Mouse (Mus musculus): ENCODE data around the gene Ppfia3. TPM values are rescaled to one million over a fixed set of nuclear protein-coding genes. Genes with fewer than 3 reads are reported as not detected.

The Ppfia3 gene
- total RNA-seq, 2 experiments from 2014 or later = 159 to 168 TPM

GRCm38 (mm10) chr7:45296626-45297025 is 70.2 kb downstream of the Ppfia3 start:
- no peak for DNase-seq (ENCODE audit: low spot score in 2 of 2)
- intact Hi-C loops (cut with DNase I) = loop anchor here (5.0 to 10.0 kb wide), 2 partner anchors 119 to 212 kb away; partner anchors contain the start of gene Gfy

Other genes with a start within 250 kb of the Ppfia3 start
- gene Rps11, start 242.6 kb downstream of the Ppfia3 start, total RNA-seq (2021) = 100 to 1,000 TPM; 402 to 406 TPM
- 100 to 1,000 TPM; 608 to 639 TPM for gene Rpl13a, start 238.3 kb downstream of the Ppfia3 start, total RNA-seq (2021)
- not detected for gene Gm45713, start 230.8 kb downstream of the Ppfia3 start, total RNA-seq (2021)
- 1 to 10 TPM; 2.4 to 3.2 TPM for gene Flt3l, start 230.6 kb downstream of the Ppfia3 start, total RNA-seq (2021)
- 10 to 100 TPM; 46.9 to 48.4 TPM for gene Pih1d1, start 212.7 kb downstream of the Ppfia3 start, total RNA-seq (2021)
- 10 to 100 TPM; 10.7 to 13.5 TPM for gene Aldh16a1, start 212.4 kb downstream of the Ppfia3 start, total RNA-seq (2021)
- 1,000 to 10,000 TPM; 1,570 to 1,628 TPM for gene Slc17a7, start 203.1 kb downstream of the Ppfia3 start, total RNA-seq (2021)
- under 1 TPM in 1 of 2 experiments, not detected in 1; 0.18 TPM for gene Gfy, start 187.4 kb downstream of the Ppfia3 start, total RNA-seq (2021)
- not detected for gene Pth2, start 186.0 kb downstream of the Ppfia3 start, total RNA-seq (2021)
- 1 to 10 TPM; 3.0 to 3.5 TPM for gene Ccdc155, start 162.1 kb downstream of the Ppfia3 start, total RNA-seq (2021)
- gene Dkkl1, start 154.9 kb downstream of the Ppfia3 start, total RNA-seq (2021) = 10 to 100 TPM; 13.7 to 17.3 TPM
- 1 to 10 TPM; 5.6 to 6.1 TPM for gene Tead2, start 151.3 kb downstream of the Ppfia3 start, total RNA-seq (2021)
- 1 to 10 TPM; 3.4 to 4.0 TPM for gene Cd37, start 127.9 kb downstream of the Ppfia3 start, total RNA-seq (2021)
- gene Slc6a16, start 125.9 kb downstream of the Ppfia3 start, total RNA-seq (2021) = 1 to 10 TPM in 1 of 2 experiments, under 1 TPM in 1; 0.97 to 1.1 TPM
- gene Slc6a21, start 89.5 kb downstream of the Ppfia3 start, total RNA-seq (2021) = under 1 TPM; 0.40 to 0.59 TPM
- gene Trpm4, start 33.2 kb downstream of the Ppfia3 start, total RNA-seq (2021) = 10 to 100 TPM; 19.5 to 21.3 TPM
- gene Hrc, start 31.7 kb downstream of the Ppfia3 start, total RNA-seq (2021) = 1 to 10 TPM in 1 of 2 experiments, under 1 TPM in 1; 0.99 to 1.2 TPM
- 100 to 1,000 TPM; 198 to 216 TPM for gene Lin7b, start 3.6 kb upstream of the Ppfia3 start, total RNA-seq (2021)
- gene Snrnp70, start 28.7 kb upstream of the Ppfia3 start, total RNA-seq (2021) = 100 to 1,000 TPM; 373 to 398 TPM
- under 1 TPM in 1 of 2 experiments, not detected in 1; 0.15 TPM for gene Kcna7, start 38.6 kb upstream of the Ppfia3 start, total RNA-seq (2021)
- gene Ntf5, start 46.7 kb upstream of the Ppfia3 start, total RNA-seq (2021) = not detected
- not detected for gene Lhb, start 53.8 kb upstream of the Ppfia3 start, total RNA-seq (2021)
- 10 to 100 TPM; 14.4 to 16.3 TPM for gene Gys1, start 67.8 kb upstream of the Ppfia3 start, total RNA-seq (2021)
- gene Ruvbl2, start 71.1 kb upstream of the Ppfia3 start, total RNA-seq (2021) = 10 to 100 TPM; 32.1 to 35.6 TPM
- gene Ftl1, start 92.9 kb upstream of the Ppfia3 start, total RNA-seq (2021) = 100 to 1,000 TPM; 287 to 302 TPM
- gene Bax, start 99.9 kb upstream of the Ppfia3 start, total RNA-seq (2021) = 10 to 100 TPM; 75.0 to 81.0 TPM
- gene Tulp2, start 114.9 kb upstream of the Ppfia3 start, total RNA-seq (2021) = not detected
- gene Gm45808, start 119.8 kb upstream of the Ppfia3 start, total RNA-seq (2021) = 1 to 10 TPM in 1 of 2 experiments, under 1 TPM in 1; 0.88 to 1.7 TPM
- 1 to 10 TPM; 2.8 to 2.9 TPM for gene Dhdh, start 121.8 kb upstream of the Ppfia3 start, total RNA-seq (2021)
- gene Nucb1, start 143.4 kb upstream of the Ppfia3 start, total RNA-seq (2021) = 100 to 1,000 TPM; 109 to 110 TPM
- 10 to 100 TPM; 24.2 to 33.3 TPM for gene Ppp1r15a, start 159.2 kb upstream of the Ppfia3 start, total RNA-seq (2021)
- gene Plekha4, start 159.3 kb upstream of the Ppfia3 start, total RNA-seq (2021) = 1 to 10 TPM; 1.0 to 2.4 TPM
- not detected for gene Hsd17b14, start 187.9 kb upstream of the Ppfia3 start, total RNA-seq (2021)
- gene Bcat2, start 203.1 kb upstream of the Ppfia3 start, total RNA-seq (2021) = 10 to 100 TPM; 22.6 to 25.2 TPM
- gene Fgf21, start 248.5 kb upstream of the Ppfia3 start, total RNA-seq (2021) = not detected

All from left cerebral cortex, postnatal 14 days (tissue).